Mouse (Mus musculus) embryo, embryonic 11.5 days (tissue): ENCODE results near the gene Gpr152.

ENCODE experiments used
- DNase-seq: peaks from one replicate; pipeline ENCODE4 v3.0.0-alpha.2; 2012; ENCODE audit warnings: low read depth, low spot score

Gene Gpr152

DNA sequence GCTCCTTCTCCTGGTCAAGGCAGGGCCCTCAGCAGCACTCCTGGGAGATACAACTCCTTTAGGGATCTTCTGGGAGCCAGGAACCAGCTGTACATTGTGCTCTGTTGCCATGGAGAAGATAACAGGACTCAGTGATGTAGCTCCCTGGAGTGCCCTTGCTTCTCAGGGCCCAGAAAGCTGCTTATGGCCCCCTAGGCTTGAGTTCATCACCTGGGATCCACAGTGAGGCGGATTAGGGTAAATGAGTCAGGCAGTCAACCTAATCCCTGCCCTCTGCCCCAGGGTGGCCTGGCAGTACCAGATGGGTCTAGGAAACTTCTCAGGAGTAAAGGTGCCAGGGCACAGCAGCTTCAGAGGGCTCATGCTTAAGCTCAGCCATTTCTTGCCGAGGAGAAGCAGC, at the start of gene Gpr152:
Gene Gpr152 (plus strand): TSS at position 342 of the 400 bp plus-strand sequence.
- no peak for DNase-seq

DNA sequence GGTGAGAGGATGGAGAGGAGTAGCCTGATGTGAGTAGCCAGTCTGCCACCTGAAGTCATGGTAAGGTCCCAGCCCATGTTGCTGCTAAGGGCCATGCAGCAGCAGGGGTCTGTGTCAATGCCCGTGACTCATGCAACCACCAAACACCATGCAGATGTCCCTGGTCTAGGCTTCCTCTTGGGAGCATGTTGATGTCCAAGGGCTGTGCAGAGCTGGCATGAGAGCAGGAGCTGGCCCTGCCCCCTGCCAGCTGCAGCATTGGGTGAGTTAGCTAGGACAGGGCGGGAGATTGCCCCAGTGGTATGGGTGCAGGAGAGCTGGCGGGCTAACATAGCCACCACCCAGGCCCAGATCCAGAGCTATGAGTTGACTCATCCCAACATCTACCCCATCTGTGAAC, 49.1 kb upstream of the Gpr152 start:
- no peak for DNase-seq

GRCm38 (mm10) chr19:4091383-4091782, 48.2 kb upstream of the Gpr152 start:
- DNase-seq = no peak

GRCm38 (mm10) chr19:4092750-4093149, 46.8 kb upstream of the Gpr152 start:
- DNase-seq = no peak

- DNase-seq = no peak
Observed at GRCm38 (mm10) chr19:4093772-4094171, 45.8 kb upstream of the Gpr152 start.

DNA sequence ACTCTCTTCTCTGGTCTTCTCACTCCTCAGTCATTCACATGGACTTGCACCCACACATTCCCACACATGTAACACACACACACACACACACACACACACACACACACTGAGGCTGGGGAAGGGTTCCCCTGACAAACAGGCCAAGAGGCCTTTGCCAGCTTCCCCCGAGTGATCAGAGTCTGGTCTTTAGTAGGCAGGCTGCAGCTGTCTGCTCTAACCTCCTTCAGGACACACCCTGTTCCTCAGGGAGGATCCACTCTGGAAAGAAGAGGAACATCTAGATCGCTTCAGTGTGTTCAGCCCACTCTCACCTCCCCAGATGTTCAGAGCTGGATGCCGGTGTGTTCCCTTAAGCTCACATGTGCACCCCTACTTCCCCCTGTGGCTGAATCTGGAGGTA, 45.2 kb upstream of the Gpr152 start:
- DNase-seq = no peak

GRCm38 (mm10) chr19:4094774-4095303, 44.7 kb upstream of the Gpr152 start:
- no peak for DNase-seq

DNA sequence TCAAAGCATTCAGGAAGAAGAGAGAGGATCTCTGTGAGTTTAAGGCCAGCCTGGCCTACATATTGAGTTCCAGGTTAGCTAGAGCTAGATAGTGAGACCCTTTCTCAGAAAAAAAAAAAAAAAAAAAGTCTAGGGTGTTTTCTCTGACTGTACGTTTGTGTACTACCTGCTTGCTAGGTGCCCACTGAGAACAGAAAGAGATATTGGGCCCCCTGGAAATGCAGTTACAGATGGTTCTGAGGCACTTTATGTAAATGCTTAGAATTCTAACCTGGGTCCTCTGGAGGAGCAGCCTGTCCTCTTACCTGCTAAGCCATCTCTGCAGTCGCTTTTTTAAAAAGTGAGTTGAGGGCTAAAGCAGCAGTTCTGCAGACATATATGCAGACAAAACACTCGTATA, 43.8 kb upstream of the Gpr152 start:
- no peak for DNase-seq

GRCm38 (mm10) chr19:4096642-4097440, 42.7 kb upstream of the Gpr152 start, which contains the start of gene Cdk2ap2:
Gene Cdk2ap2 (plus strand): TSS chr19:4097182.
- DNase-seq = peak; percentile 96

GRCm38 (mm10) chr19:4097441-4097825, 42.2 kb upstream of the Gpr152 start:
- peak; percentile 64 for DNase-seq

GRCm38 (mm10) chr19:4098426-4098825, 41.2 kb upstream of the Gpr152 start:
- no peak for DNase-seq

DNA sequence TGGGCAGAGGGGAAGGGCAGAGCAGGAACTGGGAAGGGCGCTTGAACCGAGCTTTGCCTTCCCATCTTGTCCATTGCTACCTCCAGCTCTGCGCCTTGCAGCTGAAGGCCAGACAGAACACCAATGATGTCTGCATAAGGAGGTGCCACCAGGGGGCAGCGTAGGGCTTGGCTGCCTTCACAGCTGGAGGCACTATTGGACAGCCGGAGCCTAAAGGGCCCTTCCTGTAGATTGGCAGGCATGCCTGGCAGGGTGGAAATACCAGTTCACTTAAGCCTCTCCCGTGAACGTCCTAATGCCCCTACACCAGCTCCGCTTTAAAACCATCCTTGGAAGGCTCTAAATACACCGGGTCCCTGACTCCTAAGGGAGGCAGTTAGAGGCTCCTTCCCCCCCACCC, 40.5 kb upstream of the Gpr152 start:
- DNase-seq = peak; percentile 82

GRCm38 (mm10) chr19:4099837-4100717, 39.5 kb upstream of the Gpr152 start, which contains the start of gene Pitpnm1:
Gene Pitpnm1 (plus strand): TSS chr19:4099998.
- no peak for DNase-seq

DNA sequence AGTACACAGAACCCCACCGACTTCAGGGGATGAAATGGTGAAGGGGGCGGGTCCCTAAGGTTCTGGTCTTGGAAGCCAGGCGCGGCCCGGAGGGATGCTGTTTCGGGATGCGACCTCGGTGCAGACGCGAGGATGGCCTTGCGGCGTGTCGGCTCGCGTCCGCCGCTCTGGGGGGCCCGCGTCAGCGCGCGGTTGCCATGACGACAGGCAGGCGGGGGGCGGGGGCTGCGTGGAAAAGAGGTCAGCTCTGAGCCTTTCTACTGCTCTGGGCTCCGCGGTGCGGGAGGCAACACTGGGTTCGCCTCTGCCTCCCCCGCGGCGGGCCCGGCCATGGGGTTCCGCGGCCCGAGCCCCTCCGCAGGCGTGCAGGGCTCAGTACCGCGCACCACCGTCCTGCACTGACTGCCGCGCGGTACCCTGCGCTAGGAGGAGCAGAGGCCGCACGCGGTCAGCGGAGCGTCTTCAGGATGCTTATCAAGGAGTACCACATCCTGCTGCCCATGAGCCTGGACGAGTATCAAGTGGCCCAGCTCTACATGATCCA, 38.8 kb upstream of the Gpr152 start:
- DNase-seq = no peak

GRCm38 (mm10) chr19:4101466-4101865, 38.1 kb upstream of the Gpr152 start:
- DNase-seq = no peak

DNA sequence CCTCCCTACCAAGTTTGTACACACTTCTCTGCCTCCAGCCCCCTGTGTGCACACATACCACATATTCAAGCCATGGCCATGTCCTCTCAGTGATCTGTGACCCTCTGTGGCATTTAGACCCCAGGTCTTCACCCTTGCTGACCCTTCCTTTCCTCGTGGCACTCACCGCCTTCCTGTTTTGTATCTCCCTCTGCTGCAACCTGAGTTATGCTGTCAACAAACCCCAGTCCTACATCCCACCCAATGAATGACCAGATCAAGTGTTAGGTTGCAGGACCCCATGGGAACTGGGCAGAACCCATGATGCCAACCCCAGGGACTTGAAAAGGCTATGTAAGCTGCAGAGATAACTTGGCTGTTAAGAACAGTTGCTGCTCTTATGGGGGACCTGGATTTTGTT, 37.5 kb upstream of the Gpr152 start:
- DNase-seq = no peak

DNA sequence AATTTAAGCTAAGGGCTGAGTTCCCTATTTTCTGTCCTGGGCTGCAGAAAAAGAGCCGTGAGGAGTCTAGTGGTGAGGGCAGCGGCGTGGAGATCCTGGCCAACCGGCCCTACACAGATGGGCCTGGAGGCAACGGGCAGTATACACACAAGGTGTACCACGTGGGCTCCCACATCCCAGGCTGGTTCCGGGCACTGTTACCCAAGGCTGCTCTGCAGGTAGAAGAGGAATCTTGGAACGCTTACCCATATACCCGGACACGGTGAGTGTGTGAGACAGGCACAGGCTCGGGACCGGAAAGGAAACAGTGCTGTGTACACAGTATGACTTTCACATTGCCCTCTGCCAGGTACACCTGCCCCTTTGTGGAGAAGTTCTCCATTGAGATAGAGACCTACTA, 37.0 kb upstream of the Gpr152 start:
- no peak for DNase-seq

- DNase-seq = no peak
Observed at GRCm38 (mm10) chr19:4103294-4103693, 36.3 kb upstream of the Gpr152 start.

GRCm38 (mm10) chr19:4103792-4104191, 35.8 kb upstream of the Gpr152 start:
- DNase-seq = no peak

- no peak for DNase-seq
Observed at GRCm38 (mm10) chr19:4104675-4105194, 34.9 kb upstream of the Gpr152 start.

DNA sequence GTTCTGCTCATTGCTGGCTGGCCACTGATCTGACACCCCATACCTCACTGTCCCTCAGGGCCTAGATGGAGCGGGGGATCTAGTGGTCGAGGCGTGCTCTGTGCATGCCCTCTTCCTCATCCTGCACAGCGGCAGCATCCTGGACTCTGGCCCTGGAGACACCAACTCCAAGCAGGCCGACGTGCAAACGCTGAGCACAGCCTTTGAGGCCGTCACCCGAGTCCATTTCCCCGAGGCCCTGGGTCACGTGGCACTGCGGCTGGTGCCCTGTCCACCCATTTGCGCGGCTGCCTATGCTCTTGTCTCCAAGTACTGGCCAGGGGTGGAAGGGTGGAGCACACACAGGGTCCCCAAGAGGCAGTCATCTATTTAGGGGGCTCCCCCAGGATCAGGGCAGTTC, 32.9 kb upstream of the Gpr152 start:
- DNase-seq = no peak

DNA sequence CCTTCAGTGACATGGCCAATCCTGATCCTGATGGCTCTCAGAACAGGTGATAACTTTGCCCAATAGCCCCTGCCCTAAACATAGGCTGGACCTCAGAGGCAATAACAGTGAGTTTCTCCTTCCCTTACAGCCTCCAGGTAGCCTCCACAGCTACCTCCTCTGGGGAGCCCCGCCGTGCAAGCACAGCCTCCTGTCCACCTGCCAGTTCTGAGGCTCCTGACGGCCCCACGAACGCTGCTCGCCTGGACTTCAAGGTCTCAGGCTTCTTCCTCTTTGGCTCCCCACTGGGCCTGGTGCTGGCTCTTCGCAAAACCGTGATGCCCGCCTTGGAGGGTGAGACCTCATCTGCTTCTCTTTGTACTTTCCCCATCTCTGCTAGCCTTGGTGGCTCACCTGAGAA, 31.1 kb upstream of the Gpr152 start:
- DNase-seq = no peak
